In genomic region chr12:84687531-84687930, GRCm38 (mm10) we compare ENCODE assay signal across 41 mouse cellular contexts. TPM values are rescaled to one million over a fixed set of nuclear protein-coding genes. Genes with fewer than 3 reads are reported as not detected.
"Had no signal": no experiment of that assay in that cellular context is flagged by ENCODE, and none has a peak within 500 bp of the region (broad histone marks: within the 10 kb centered on the region; RNA-seq: fewer than 3 reads in every experiment).

No protein-coding gene starts in this region.

- H3K27ac ChIP-seq: left cerebral cortex, adult 2 months; limb, embryonic 10.5 days; limb, embryonic 12.5 days; limb, embryonic 13.5 days; limb, embryonic 15.5 days; liver, embryonic 12.5 days; liver, embryonic 13.5 days; liver, embryonic 14.5 days; liver, embryonic 15.5 days; lung, embryonic 15.5 days; macrophage; midbrain, embryonic 10.5 days; midbrain, embryonic 12.5 days; midbrain, embryonic 13.5 days; midbrain, embryonic 15.5 days had no signal

- H3K27me3 ChIP-seq: limb, embryonic 15.5 days; liver, embryonic 13.5 days; lung, embryonic 15.5 days; midbrain, embryonic 15.5 days had no signal

- H3K4me3 ChIP-seq: left cerebral cortex, adult 2 months; limb, embryonic 10.5 days; limb, embryonic 12.5 days; limb, embryonic 13.5 days; limb, embryonic 15.5 days; liver, embryonic 12.5 days; liver, embryonic 13.5 days; liver, embryonic 15.5 days; lung, embryonic 15.5 days; megakaryocyte, embryonic 14.5 days; midbrain, embryonic 10.5 days; midbrain, embryonic 12.5 days; midbrain, embryonic 13.5 days; midbrain, embryonic 15.5 days; myocyte had no signal

- H3K4me2 ChIP-seq: limb, embryonic 12.5 days; limb, embryonic 13.5 days; limb, embryonic 15.5 days; liver, embryonic 11.5 days; liver, embryonic 12.5 days; liver, embryonic 13.5 days; liver, embryonic 15.5 days; lung, embryonic 14.5 days; lung, embryonic 15.5 days; midbrain, embryonic 11.5 days; midbrain, embryonic 12.5 days; midbrain, embryonic 13.5 days; midbrain, embryonic 15.5 days had no signal

- H3K9me3 ChIP-seq: limb, embryonic 10.5 days; limb, embryonic 12.5 days; limb, embryonic 13.5 days; limb, embryonic 15.5 days; liver, embryonic 12.5 days; liver, embryonic 13.5 days; liver, embryonic 15.5 days; lung, embryonic 15.5 days; megakaryocyte, embryonic 14.5 days; midbrain, embryonic 10.5 days; midbrain, embryonic 12.5 days; midbrain, embryonic 13.5 days; midbrain, embryonic 15.5 days had no signal

- ATAC-seq: liver, embryonic 12.5 days; liver, postnatal 0 days; lung, postnatal 0 days; midbrain, embryonic 13.5 days; midbrain, embryonic 15.5 days; midbrain, embryonic 16.5 days had no signal

- DNase-seq: left cerebral cortex, postnatal 4 days; liver; liver, embryonic 13.5 days; liver, postnatal 0 days; lung, adult 18-20 months; lung, adult 2 months; lung, embryonic 14.5 days; lung, postnatal 10 days; lung, postnatal 14 days; lung, postnatal 36 days; lung, postnatal 4 days; midbrain, embryonic 14.5 days had no signal

- H3K36me3 ChIP-seq: limb, embryonic 10.5 days; limb, embryonic 12.5 days; limb, embryonic 13.5 days; limb, embryonic 15.5 days; liver, embryonic 12.5 days; liver, embryonic 13.5 days; liver, embryonic 15.5 days; lung, embryonic 15.5 days; midbrain, embryonic 10.5 days; midbrain, embryonic 12.5 days; midbrain, embryonic 13.5 days; midbrain, embryonic 15.5 days had no signal

- H3K4me1 ChIP-seq: limb, embryonic 10.5 days; limb, embryonic 12.5 days; limb, embryonic 13.5 days; limb, embryonic 15.5 days; liver, embryonic 12.5 days; liver, embryonic 13.5 days; liver, embryonic 15.5 days; lung, embryonic 15.5 days; megakaryocyte, embryonic 14.5 days; midbrain, embryonic 15.5 days had no signal

- H3K9ac ChIP-seq: limb, embryonic 12.5 days; limb, embryonic 13.5 days; limb, embryonic 15.5 days; liver, embryonic 12.5 days; liver, embryonic 13.5 days; liver, embryonic 14.5 days; liver, embryonic 15.5 days; liver, postnatal 0 days; lung, embryonic 14.5 days; lung, embryonic 15.5 days; midbrain, embryonic 12.5 days; midbrain, embryonic 13.5 days; midbrain, embryonic 15.5 days had no signal

RNA-seq across cellular contexts. Expression of gene Syndig1l, which starts 11.1 kb away (rescaled TPM):
- total RNA-seq: liver, adult 2 months; megakaryocyte progenitor cell, adult 5-6 weeks; megakaryocyte-erythroid progenitor cell, adult 5-6 weeks; monocyte, adult 5-6 weeks had no signal
- polyA plus RNA-seq: limb, embryonic 10.5 days; limb, embryonic 11.5 days; limb, embryonic 12.5 days; limb, embryonic 13.5 days; limb, embryonic 15.5 days; liver, adult 2 months; liver, embryonic 12.5 days; liver, postnatal 0 days; lung, adult 2 months; lung, embryonic 14.5 days; lung, embryonic 15.5 days; lung, embryonic 16.5 days; lung, postnatal 0 days; myocyte had no signal

RNA-seq across cellular contexts. Expression of gene Vrtn, which starts 46.7 kb away (rescaled TPM):
- total RNA-seq: left cerebral cortex, adult 2 months; left cerebral cortex, postnatal 14 days; left cerebral cortex, postnatal 4 days; liver, adult 2 months; megakaryocyte progenitor cell, adult 5-6 weeks; megakaryocyte-erythroid progenitor cell, adult 5-6 weeks; midbrain, postnatal 0 days; monocyte, adult 5-6 weeks had no signal
- polyA plus RNA-seq: limb, embryonic 10.5 days; limb, embryonic 11.5 days; limb, embryonic 12.5 days; limb, embryonic 15.5 days; liver, adult 2 months; liver, embryonic 11.5 days; liver, embryonic 12.5 days; liver, embryonic 13.5 days; liver, embryonic 14.5 days; liver, embryonic 15.5 days; liver, embryonic 16.5 days; liver, postnatal 0 days; lung, adult 2 months; lung, embryonic 14.5 days; lung, embryonic 16.5 days; lung, postnatal 0 days; macrophage; midbrain, embryonic 10.5 days; midbrain, embryonic 12.5 days; midbrain, embryonic 13.5 days; midbrain, embryonic 14.5 days; midbrain, postnatal 0 days; myocyte had no signal
